Mouse (Mus musculus): Measurements from ENCODE around the gene Rbmxl2. TPM values are rescaled to one million over a fixed set of nuclear protein-coding genes. Genes with fewer than 3 reads are reported as not detected.

Gene Rbmxl2
- not detected for total RNA-seq (2023)

DNA sequence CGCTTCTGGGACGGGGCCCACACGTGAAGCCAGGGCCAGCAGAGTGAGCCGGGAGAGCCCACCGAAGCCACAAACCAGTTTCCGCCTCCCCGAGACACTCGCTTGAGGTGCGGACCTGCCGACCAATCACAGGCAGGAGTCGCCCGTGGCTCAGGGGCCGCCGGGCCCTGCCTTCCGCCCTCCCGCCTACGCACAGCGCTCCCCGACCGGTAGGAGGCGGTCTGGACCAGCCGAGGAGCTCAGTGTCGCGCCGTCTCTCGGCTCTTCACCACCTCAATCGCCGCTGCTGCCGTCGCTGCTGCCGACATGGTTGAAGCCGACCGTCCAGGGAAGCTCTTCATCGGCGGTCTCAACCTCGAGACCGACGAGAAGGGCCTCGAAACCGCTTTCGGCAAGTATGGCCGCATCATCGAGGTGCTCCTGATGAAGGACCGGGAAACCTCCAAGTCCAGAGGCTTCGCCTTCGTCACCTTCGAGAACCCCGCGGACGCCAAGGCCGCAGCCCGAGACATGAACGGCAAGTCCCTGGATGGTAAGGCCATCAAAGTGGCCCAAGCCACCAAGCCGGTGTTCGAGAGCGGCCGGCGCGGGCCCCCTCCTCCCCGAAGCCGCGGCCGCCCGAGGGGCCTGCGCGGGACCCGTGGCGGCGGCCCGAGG lies at the start of gene Rbmxl2:
Rbmxl2 (plus strand) TSS at position 242 of the 657 bp plus-strand sequence.

DNA sequence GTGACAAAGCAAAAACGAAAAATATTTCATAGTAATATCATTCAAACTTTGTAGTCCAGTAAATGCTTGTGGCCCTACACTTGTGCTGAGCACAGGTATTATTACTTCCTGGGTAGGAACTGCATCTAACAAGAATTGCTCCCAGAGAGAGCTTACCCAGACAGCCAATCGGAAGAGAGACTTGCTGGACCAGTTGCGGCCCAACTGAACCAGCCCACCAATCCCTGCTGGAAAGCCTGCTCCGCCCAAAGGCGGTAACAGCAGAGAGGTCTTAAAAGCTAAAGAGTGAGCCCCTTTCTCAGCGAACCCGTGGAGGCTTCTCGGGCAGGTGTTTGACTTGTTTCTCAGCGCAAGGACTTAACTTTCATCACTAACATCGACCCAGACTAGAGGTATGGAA lies 42.6 kb upstream of the Rbmxl2 start, which contains the start of gene Nlrp14:
Nlrp14 (plus strand) TSS at position 301 of the 400 bp plus-strand sequence.

Other genes with a start within 250 kb of the Rbmxl2 start
- gene Olfr6, start 245.5 kb upstream of the Rbmxl2 start, total RNA-seq (2023), result not detected
- gene Olfr711, start 234.0 kb upstream of the Rbmxl2 start, total RNA-seq (2023), result not detected
- gene Olfr2, start 203.4 kb upstream of the Rbmxl2 start, total RNA-seq (2023), result not detected
- not detected for gene Olfr713, start 178.3 kb upstream of the Rbmxl2 start, total RNA-seq (2023)
- gene Olfr714, start 138.5 kb upstream of the Rbmxl2 start, total RNA-seq (2023), result not detected
- not detected for gene Olfr17, start 116.2 kb upstream of the Rbmxl2 start, total RNA-seq (2023)
- gene Olfr715b, start 99.1 kb upstream of the Rbmxl2 start, total RNA-seq (2023), result not detected
- not detected for gene Olfr715, start 78.4 kb upstream of the Rbmxl2 start, total RNA-seq (2023)
- gene Olfr716, start 71.1 kb upstream of the Rbmxl2 start, total RNA-seq (2023), result not detected
- gene Nlrp14, start 42.5 kb upstream of the Rbmxl2 start, total RNA-seq (2023), result not detected
- gene Syt9, start 161.3 kb downstream of the Rbmxl2 start, total RNA-seq (2023), result not detected

All from neutrophil, adult 59 days (primary cell).